Mouse (Mus musculus): Measurements from ENCODE around the gene Chmp6. TPM values are rescaled to one million over a fixed set of nuclear protein-coding genes. Genes with fewer than 3 reads are reported as not detected.

Chmp6 gene
- total and polyA plus RNA-seq, 3 experiments: 50.3 to 70.6 (median 59.7) TPM

- peak overlapping the region; percentile 64 for H3K4me2 ChIP-seq (ENCODE audit: insufficient read depth, low read depth, poor library complexity, severe bottlenecking)
- peaks cover 26 to 31% of the 10 kb centered on the region in 2 experiments for H3K36me3 ChIP-seq (replicated peaks in 1 of 2; ENCODE audit: control insufficient read depth in 1 of 2, insufficient read depth in 1 of 2, low read length in 1 of 2)
- H3K9ac ChIP-seq (ENCODE audit: insufficient read depth, low read depth): peak overlapping the region; percentile 85
- dilution Hi-C loops (cut with MboI; ENCODE audit: extremely low pct_ligation_motif_present, extremely low pct_unique_long_range_greater_than_20kb, low sequenced_read_pairs) (no loop called here), in situ Hi-C loops (cut with MboI; ENCODE audit: low pct_ligation_motif_present, low pct_unique_long_range_greater_than_20kb, low sequenced_read_pairs) (loop anchor here (10.0 kb wide), 1 partner anchor 182 kb away; the partner anchor contains the start of genes Ndufaf8 and Tepsin)
- peak overlapping the region; percentile 34; the same call in 1 of the 2 replicates for H3K27ac ChIP-seq (ENCODE audit: insufficient read depth, low read depth)
- peak overlapping the region; percentile 73 to 99 (median 84) for H3K4me3 ChIP-seq (replicated peaks in 1 of 3; ENCODE audit: low read depth in 2 of 3, low read length in 2 of 3, poor library complexity in 1 of 3)
- peak; percentile 68 for TF ChIP-seq CHD2 (IDR thresholded peaks at IDR 0.05; ENCODE audit: low read length)
- TF ChIP-seq ELF1 (IDR thresholded peaks at IDR 0.05; ENCODE audit: low read depth, low read length): no peak
- TF ChIP-seq BHLHE40 (IDR thresholded peaks at IDR 0.05; ENCODE audit: low read depth, low read length): 0 out of 2 replicates have a peak, but pooled peaks have one; percentile 12
- peaks cover 19 to 32% of the 10 kb centered on the region in 2 experiments for H3K4me1 ChIP-seq (ENCODE audit: control insufficient read depth in 1 of 2, insufficient read depth in 2 of 2)
- peaks cover 3% of the 10 kb centered on the region for H3K9me3 ChIP-seq (replicated peaks; ENCODE audit: low read length)
- 0 out of 2 replicates have a peak, but pooled peaks cover 3% of the 10 kb centered on the region for H3K79me2 ChIP-seq (replicated peaks; ENCODE audit: control insufficient read depth, extremely low read depth, insufficient read depth, poor library complexity, severe bottlenecking)
- peak; percentile 29 for DNase-seq (ENCODE audit: extremely low read depth)
- H3K27me3 ChIP-seq (replicated peaks): peaks cover 12% of the 10 kb centered on the region
Observed at GRCm38 (mm10) chr11:119912845-119913244, 396 bp upstream of the Chmp6 start.

- Histone ChIP-seq H3K4me1 (ENCODE audit: control insufficient read depth in 1 of 2, insufficient read depth in 2 of 2) (peaks cover 19 to 32% of the 10 kb centered on the region in 2 experiments), H3K4me2 (ENCODE audit: insufficient read depth, low read depth, poor library complexity, severe bottlenecking) (peak overlapping the region; percentile 80), H3K27ac (ENCODE audit: insufficient read depth, low read depth) (peak overlapping the region; percentile 21), H3K79me2 (replicated peaks; ENCODE audit: control insufficient read depth, extremely low read depth, insufficient read depth, poor library complexity, severe bottlenecking) (0 out of 2 replicates have a peak, but pooled peaks cover 3% of the 10 kb centered on the region), H3K9ac (ENCODE audit: insufficient read depth, low read depth) (peak overlapping the region; percentile 85), H3K9me3 (replicated peaks; ENCODE audit: low read length) (peaks cover 3% of the 10 kb centered on the region), H3K36me3 (replicated peaks in 1 of 2; ENCODE audit: control insufficient read depth in 1 of 2, insufficient read depth in 1 of 2, low read length in 1 of 2) (peaks cover 37 to 42% of the 10 kb centered on the region in 2 experiments), H3K4me3 (replicated peaks in 1 of 3; ENCODE audit: low read depth in 2 of 3, low read length in 2 of 3, poor library complexity in 1 of 3) (peak overlapping the region; percentile 73 to 99 (median 84)), H3K27me3 (replicated peaks) (peaks cover 3% of the 10 kb centered on the region)
- dilution Hi-C loops (cut with MboI; ENCODE audit: extremely low pct_ligation_motif_present, extremely low pct_unique_long_range_greater_than_20kb, low sequenced_read_pairs): no loop called here
- no peak for DNase-seq (ENCODE audit: extremely low read depth)
- in situ Hi-C loops (cut with MboI; ENCODE audit: low pct_ligation_motif_present, low pct_unique_long_range_greater_than_20kb, low sequenced_read_pairs): loop anchor here (10.0 kb wide), 1 partner anchor 181 kb away; the partner anchor contains the start of genes Ndufaf8 and Tepsin
- TF ChIP-seq MXI1 (IDR thresholded peaks at IDR 0.05; ENCODE audit: low read depth, low read length) (peak; percentile 45; the same call in 1 of the 2 replicates), CHD1 (IDR thresholded peaks at IDR 0.05; ENCODE audit: low read depth, low read length) (no peak), EP300 (IDR thresholded peaks at IDR 0.05; ENCODE audit: low read length) (no peak), PAX5 (IDR thresholded peaks at IDR 0.05; ENCODE audit: low read length) (no peak), USF2 (conservative IDR thresholded peaks at IDR 0.05; ENCODE audit: low read depth, low read length) (no peak), JUN (IDR thresholded peaks at IDR 0.05; ENCODE audit: insufficient read depth, low read depth, low read length) (no peak), MEF2A (IDR thresholded peaks at IDR 0.05; ENCODE audit: borderline replicate concordance, low read depth, low read length) (no peak), RAD21 (IDR thresholded peaks at IDR 0.05; ENCODE audit: low read depth, low read length) (no peak), CHD2 (IDR thresholded peaks at IDR 0.05; ENCODE audit: low read length) (no peak), TCF12 (IDR thresholded peaks at IDR 0.05; ENCODE audit: low read depth, low read length) (no peak; the same call in 1 of the 2 replicates), CTCF (conservative IDR thresholded peaks at IDR 0.05 in 1 of 2, IDR thresholded peaks at IDR 0.05 in 1 of 2; ENCODE audit: low read depth in 2 of 2, low read length in 2 of 2) (no peak), ETS1 (conservative IDR thresholded peaks at IDR 0.05; ENCODE audit: low read depth, low read length) (no peak), SMC3 (IDR thresholded peaks at IDR 0.05; ENCODE audit: low read depth, low read length) (no peak), KAT2A (IDR thresholded peaks at IDR 0.05; ENCODE audit: insufficient replicate concordance, low read length) (no peak), MAZ (IDR thresholded peaks at IDR 0.05; ENCODE audit: low read depth, low read length) (no peak), E2F4 (IDR thresholded peaks at IDR 0.05; ENCODE audit: insufficient replicate concordance, low read depth, low read length) (no peak), USF1 (IDR thresholded peaks at IDR 0.05; ENCODE audit: low read depth, low read length) (no peak), MAFK (IDR thresholded peaks at IDR 0.05; ENCODE audit: insufficient replicate concordance, low read length) (no peak), BHLHE40 (IDR thresholded peaks at IDR 0.05; ENCODE audit: low read depth, low read length) (no peak), ZMIZ1 (IDR thresholded peaks at IDR 0.05; ENCODE audit: low read depth, low read length) (no peak), HCFC1 (IDR thresholded peaks at IDR 0.05; ENCODE audit: low read depth, low read length) (peak; percentile 50; the same call in 1 of the 2 replicates), POLR2A (IDR thresholded peaks at IDR 0.05; ENCODE audit: low read depth, low read length) (no peak), MYC (IDR thresholded peaks at IDR 0.05; ENCODE audit: low read depth, low read length) (no peak), GABPA (IDR thresholded peaks at IDR 0.05; ENCODE audit: insufficient replicate concordance, low read depth, low read length) (no peak), MAX (IDR thresholded peaks at IDR 0.05; ENCODE audit: low read length) (peak; percentile 8; the same call in 1 of the 2 replicates), ELF1 (IDR thresholded peaks at IDR 0.05; ENCODE audit: low read depth, low read length) (peak; percentile 48), ZNF384 (IDR thresholded peaks at IDR 0.05; ENCODE audit: low read depth, low read length) (no peak), ZKSCAN1 (IDR thresholded peaks at IDR 0.05; ENCODE audit: borderline replicate concordance, low read depth, low read length) (no peak), UBTF (IDR thresholded peaks at IDR 0.05; ENCODE audit: low read depth, low read length) (no peak; the same call in 1 of the 2 replicates), NELFE (IDR thresholded peaks at IDR 0.05; ENCODE audit: low read depth, low read length) (no peak), IRF4 (IDR thresholded peaks at IDR 0.05; ENCODE audit: low read depth, low read length) (no peak; the same call in 1 of the 2 replicates), ZC3H11A (IDR thresholded peaks at IDR 0.05; ENCODE audit: low read depth, low read length) (no peak)
Observed at GRCm38 (mm10) chr11:119913935-119914314, 684 bp downstream of the Chmp6 start.
